Mouse (Mus musculus) neural tube, embryonic 11.5 days (tissue): ENCODE measurements around the gene Mn1. TPM values are rescaled to one million over a fixed set of nuclear protein-coding genes. Genes with fewer than 3 reads are reported as not detected.

Experiments
- ATAC-seq: fragments of 200-750 bp; cut with Nextera tagmentation; 2 replicates; pipeline ENCODE4 v1.8.0; 2017; ENCODE audit warnings: moderate number of reproducible peaks, mild to moderate bottlenecking, moderate TSS enrichment, moderate library complexity; ENCODE audit not compliant: insufficient read depth, low FRiP score, low TSS enrichment
- DNase-seq: peaks from one replicate; pipeline ENCODE4 v3.0.0-alpha.2; 2015; ENCODE audit warnings: low spot score
- H3K27ac ChIP-seq: fragments of 300-500 bp; sonication (generic); 2 replicates; pipeline ENCODE4 v1.5.1; 2014; ENCODE audit warnings: low read depth, mild to moderate bottlenecking, low read length
- H3K27me3 ChIP-seq: fragments of 300-500 bp; sonication (generic); 2 replicates; pipeline ENCODE4 v1.6.1; 2014; ENCODE audit warnings: mild to moderate bottlenecking, low read length, mixed read lengths; ENCODE audit not compliant: control insufficient read depth, insufficient read depth
- H3K36me3 ChIP-seq: fragments of 300-500 bp; sonication (generic); 2 replicates; pipeline ENCODE4 v1.6.1; 2014; ENCODE audit warnings: mild to moderate bottlenecking, low read length, moderate library complexity, mixed read lengths; ENCODE audit not compliant: control insufficient read depth, insufficient read depth
- H3K4me1 ChIP-seq: fragments of 300-500 bp; sonication (generic); 2 replicates; pipeline ENCODE4 v1.6.1; 2014; ENCODE audit warnings: low read length, mixed read lengths; ENCODE audit not compliant: control insufficient read depth, insufficient read depth
- H3K4me2 ChIP-seq: fragments of 300-500 bp; sonication (generic); 2 replicates; pipeline ENCODE4 v1.6.1; 2014; ENCODE audit warnings: low read depth, mild to moderate bottlenecking, moderate library complexity
- H3K4me3 ChIP-seq: fragments of 300-500 bp; sonication (generic); 2 replicates; pipeline ENCODE4 v1.5.1; 2014; ENCODE audit warnings: low read depth, low read length
- H3K9ac ChIP-seq: fragments of 300-500 bp; sonication (generic); 2 replicates; pipeline ENCODE4 v1.6.1; 2014; ENCODE audit warnings: mild to moderate bottlenecking, low read length
- H3K9me3 ChIP-seq: fragments of 300-500 bp; sonication (generic); 2 replicates; pipeline ENCODE4 v1.6.1; 2016; ENCODE audit warnings: low read length; ENCODE audit not compliant: control insufficient read depth
- WGBS: fragments of 180-500 bp; shearing (Covaris S2); extraction: QIAGEN DNeasy Blood & Tissue Kit; methylation state at CpG from one replicate; pipeline ENCODE4 v1.1.7; 2014; 5-methylcytosine and 5-hydroxymethylcytosine counted together
- polyA plus RNA-seq: library from polyadenylated mRNA; unstranded; fragments of >200 nt; fragmentation: Nextera tagmentation; extraction: Ambion mirVana; gene quantifications from 2 replicates; pipeline ENCODE4 v1.2.1, GENCODE M21; 2014

Gene Mn1
- polyA plus RNA-seq, 1 experiment from 2014 or later: 25.6 TPM

DNA sequence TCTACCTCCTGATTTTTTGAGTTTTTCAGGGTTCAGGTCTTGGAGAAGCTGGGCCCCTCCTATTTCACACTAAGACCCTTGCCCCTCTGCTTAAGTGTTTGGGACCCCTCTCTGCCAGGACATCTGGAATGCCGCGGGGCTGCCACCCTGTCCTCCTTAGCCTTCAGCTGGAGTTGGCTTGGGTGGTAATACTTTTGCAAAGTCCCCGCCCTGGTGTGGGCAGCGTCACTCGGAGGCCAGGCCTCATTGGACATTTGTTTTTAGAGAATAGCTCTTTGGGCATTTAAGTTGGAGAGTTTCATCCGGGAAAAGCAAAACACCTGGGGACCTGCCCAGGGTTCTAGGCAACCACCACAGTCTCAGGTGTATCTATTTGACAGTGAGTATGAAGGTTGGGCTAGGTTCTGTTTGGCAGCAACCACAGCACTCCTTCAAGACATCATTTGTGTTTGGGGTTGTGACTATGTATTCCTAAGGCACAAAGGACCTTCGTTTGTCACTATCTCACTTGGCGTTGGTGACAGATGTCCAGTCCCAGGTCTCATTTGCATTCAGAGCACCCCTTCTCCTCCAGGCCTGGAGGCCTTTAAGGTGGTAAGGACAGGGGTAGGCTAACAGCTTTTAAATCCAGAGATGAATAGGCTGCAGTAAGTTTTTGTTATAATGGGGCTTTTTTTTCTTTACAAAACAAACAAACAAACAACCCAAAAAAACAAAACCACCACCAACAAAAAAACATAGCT is 5.1 kb downstream of the Mn1 start:
- Histone ChIP-seq H3K27ac (0 out of 2 replicates have a peak overlapping the region, but pooled peaks have one; percentile 20), H3K4me3 (peak overlapping the region; percentile 95), H3K9me3 (no peaks in the 10 kb centered on the region), H3K4me1 (peaks cover 77% of the 10 kb centered on the region), H3K36me3 (peaks cover 8% of the 10 kb centered on the region), H3K4me2 (peak overlapping the region; percentile 97), H3K27me3 (0 out of 2 replicates have a peak, but pooled peaks cover 3% of the 10 kb centered on the region), H3K9ac (peak overlapping the region; percentile 96; the same call in 1 of the 2 replicates)
- no peak for DNase-seq
- no peak for ATAC-seq
- WGBS: 59% methylated on average over 8 of the region's 8 CpGs

DNA sequence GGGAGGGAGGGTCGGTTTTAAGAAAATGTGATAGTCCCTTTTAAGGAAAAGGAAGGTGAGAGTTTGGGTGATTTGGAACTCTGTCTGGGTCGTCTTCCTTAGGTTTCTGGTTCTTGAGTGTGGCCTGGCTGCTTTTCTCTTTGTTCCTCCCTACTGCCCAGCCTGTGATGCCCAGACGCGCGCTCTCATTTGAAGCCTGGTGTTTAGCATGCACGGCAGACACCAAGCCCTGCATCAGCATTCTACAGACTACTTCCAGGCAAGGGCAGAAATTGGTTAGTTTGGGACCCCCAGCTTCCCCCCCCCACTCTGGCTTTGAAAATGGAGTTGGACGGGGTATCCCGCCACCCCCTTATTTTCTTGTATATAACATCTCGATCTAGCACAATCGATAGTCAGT is 5.8 kb downstream of the Mn1 start:
- peak overlapping the region; percentile 20 for H3K9ac ChIP-seq
- DNase-seq (peak; percentile 52), ATAC-seq (no peak)
- H3K9me3 ChIP-seq: no peaks in the 10 kb centered on the region
- peak overlapping the region; percentile 95 for H3K4me3 ChIP-seq
- peaks cover 8% of the 10 kb centered on the region for H3K36me3 ChIP-seq
- H3K27ac ChIP-seq: no peak overlapping the region
- H3K4me1 ChIP-seq: peaks cover 79% of the 10 kb centered on the region
- peak overlapping the region; percentile 97 for H3K4me2 ChIP-seq
- 0 out of 2 replicates have a peak, but pooled peaks cover 3% of the 10 kb centered on the region for H3K27me3 ChIP-seq
- WGBS: 59% methylated on average over 10 of the region's 10 CpGs

DNA sequence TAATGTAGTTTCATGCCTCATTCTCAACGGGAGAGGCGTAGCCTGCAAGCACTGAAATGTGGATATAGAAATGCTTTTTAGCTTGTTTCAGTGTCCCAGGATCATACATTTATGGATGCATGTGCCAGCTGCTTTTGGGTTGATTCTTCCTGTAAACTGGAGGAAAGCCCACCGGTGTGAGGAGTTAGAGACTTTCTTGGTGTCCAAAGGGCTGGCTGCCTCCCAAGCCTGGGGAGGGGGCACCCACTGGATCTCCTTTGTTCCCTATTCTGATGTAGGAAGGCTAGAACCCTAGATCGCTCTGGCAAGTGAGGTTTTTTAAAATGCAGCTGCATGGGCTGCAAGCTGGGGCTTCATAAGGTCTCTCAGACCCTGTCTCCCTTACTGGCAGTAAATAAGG is 6.5 kb downstream of the Mn1 start:
- peaks cover 73% of the 10 kb centered on the region for H3K4me1 ChIP-seq
- H3K36me3 ChIP-seq: peaks cover 8% of the 10 kb centered on the region
- H3K9ac ChIP-seq: peak overlapping the region; percentile 26; the same call in 1 of the 2 replicates
- ATAC-seq (no peak), DNase-seq (no peak)
- 0 out of 2 replicates have a peak, but pooled peaks cover 3% of the 10 kb centered on the region for H3K27me3 ChIP-seq
- peak overlapping the region; percentile 95 for H3K4me3 ChIP-seq
- no peak overlapping the region for H3K27ac ChIP-seq
- no peaks in the 10 kb centered on the region for H3K9me3 ChIP-seq
- peak overlapping the region; percentile 97 for H3K4me2 ChIP-seq
- WGBS: 81% methylated on average over 4 of the region's 4 CpGs

DNA sequence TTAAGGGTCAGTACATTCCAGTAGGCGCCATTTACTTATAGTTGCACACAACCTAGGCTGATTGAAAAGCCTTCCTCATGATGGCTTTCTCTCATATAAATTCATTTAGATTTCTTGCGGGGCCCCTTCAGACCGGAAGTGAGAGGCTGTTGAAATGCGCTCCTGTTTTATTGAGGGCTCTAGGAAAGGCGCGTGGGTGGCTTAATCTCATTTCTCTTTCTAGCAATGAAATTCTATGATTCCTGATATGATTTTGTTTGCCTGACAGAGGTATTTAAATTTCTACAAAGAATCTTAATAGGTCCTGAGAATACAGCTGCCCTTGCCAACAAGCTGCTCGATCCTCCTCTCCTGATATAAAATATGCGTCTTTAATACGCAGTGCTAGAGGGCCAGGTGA is 8.7 kb downstream of the Mn1 start:
- Histone ChIP-seq H3K4me3 (no peak overlapping the region), H3K27me3 (no peaks in the 10 kb centered on the region), H3K4me2 (peak overlapping the region; percentile 97), H3K36me3 (peaks cover 5% of the 10 kb centered on the region), H3K4me1 (peaks cover 64% of the 10 kb centered on the region), H3K27ac (no peak overlapping the region), H3K9me3 (no peaks in the 10 kb centered on the region), H3K9ac (no peak overlapping the region)
- DNase-seq (no peak), ATAC-seq (no peak)
- WGBS: 89% methylated on average over 9 of the region's 9 CpGs

DNA sequence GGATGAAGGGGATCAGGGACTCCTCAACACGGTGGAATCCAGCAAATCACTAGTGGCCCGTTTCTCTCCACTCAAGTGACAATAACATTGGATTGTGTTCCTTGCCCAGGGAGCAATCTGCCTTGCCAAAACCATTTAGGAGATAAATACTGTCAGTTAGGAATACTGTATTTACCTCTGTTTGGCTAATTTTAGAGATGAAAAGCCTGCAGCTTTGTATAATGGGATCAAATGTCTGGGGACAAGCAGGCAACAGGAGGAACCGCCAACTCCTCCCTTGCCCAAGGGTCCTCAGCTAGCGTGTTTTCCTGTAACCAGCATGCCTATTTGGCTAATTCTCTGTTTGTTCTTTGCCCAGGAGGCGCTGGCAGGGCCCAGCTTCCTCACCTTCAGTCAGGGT is 9.1 kb downstream of the Mn1 start:
- H3K27me3 ChIP-seq: no peaks in the 10 kb centered on the region
- no peak overlapping the region for H3K9ac ChIP-seq
- H3K4me1 ChIP-seq: peaks cover 64% of the 10 kb centered on the region
- H3K9me3 ChIP-seq: no peaks in the 10 kb centered on the region
- 72% methylated on average over 5 of the region's 5 CpGs for WGBS
- ATAC-seq: no peak
- no peak overlapping the region for H3K27ac ChIP-seq
- H3K36me3 ChIP-seq: peaks cover 3% of the 10 kb centered on the region
- no peak overlapping the region; the same call in 1 of the 2 replicates for H3K4me2 ChIP-seq
- no peak overlapping the region for H3K4me3 ChIP-seq
- DNase-seq: no peak

DNA sequence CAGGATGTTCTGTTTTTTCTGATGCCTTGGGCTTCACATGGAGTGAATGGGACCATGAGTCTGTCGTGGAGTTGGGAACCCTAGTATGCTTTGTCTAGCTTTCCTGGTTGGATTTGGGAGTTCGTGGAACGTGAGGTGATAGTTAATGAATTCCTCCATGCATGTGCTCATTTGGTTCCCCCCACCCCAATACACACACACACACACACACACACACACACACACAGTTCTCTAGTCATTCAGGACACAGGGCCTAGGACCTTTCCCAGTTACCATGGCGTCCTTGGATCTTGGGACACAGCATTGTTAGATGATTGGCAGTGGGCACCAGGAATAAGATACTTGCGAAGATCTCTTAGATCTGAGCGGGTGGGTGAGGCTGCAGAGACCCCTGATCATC is 11.7 kb downstream of the Mn1 start:
- DNase-seq (no peak), ATAC-seq (no peak)
- H3K9me3 ChIP-seq: no peaks in the 10 kb centered on the region
- H3K4me2 ChIP-seq: no peak overlapping the region
- H3K27ac ChIP-seq: no peak overlapping the region
- H3K4me3 ChIP-seq: no peak overlapping the region
- H3K9ac ChIP-seq: no peak overlapping the region
- H3K4me1 ChIP-seq: peaks cover 56% of the 10 kb centered on the region
- H3K27me3 ChIP-seq: no peaks in the 10 kb centered on the region
- no peaks in the 10 kb centered on the region; the same call in 1 of the 2 replicates for H3K36me3 ChIP-seq
- 80% methylated on average over 6 of the region's 6 CpGs for WGBS

DNA sequence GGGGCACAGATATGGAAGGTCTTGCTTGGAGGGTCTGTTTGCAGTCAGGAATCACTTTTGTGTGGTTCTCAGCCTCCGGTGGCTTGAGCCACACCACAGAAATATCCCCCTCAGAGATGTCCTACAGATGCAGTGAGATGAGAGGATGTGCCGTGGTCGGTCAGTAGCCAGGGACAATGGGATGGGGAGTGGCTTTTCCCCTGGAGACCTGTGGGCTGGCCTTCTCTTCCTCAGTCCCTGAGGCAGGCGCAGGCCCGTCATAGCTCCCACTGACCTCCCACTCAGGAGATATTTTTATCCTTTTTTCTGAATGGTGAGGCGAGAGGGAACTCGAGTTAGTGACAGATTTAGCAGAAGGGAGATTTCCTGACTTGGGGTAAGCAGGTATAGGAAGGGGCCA is 12.6 kb downstream of the Mn1 start:
- no peak overlapping the region for H3K4me3 ChIP-seq
- no peaks in the 10 kb centered on the region for H3K27me3 ChIP-seq
- H3K4me1 ChIP-seq: peaks cover 56% of the 10 kb centered on the region
- no peak overlapping the region for H3K27ac ChIP-seq
- 53% methylated on average over 7 of the region's 7 CpGs for WGBS
- H3K9me3 ChIP-seq: no peaks in the 10 kb centered on the region
- no peak overlapping the region for H3K9ac ChIP-seq
- H3K4me2 ChIP-seq: no peak overlapping the region
- H3K36me3 ChIP-seq: no peaks in the 10 kb centered on the region; the same call in 1 of the 2 replicates
- ATAC-seq: no peak
- no peak for DNase-seq

DNA sequence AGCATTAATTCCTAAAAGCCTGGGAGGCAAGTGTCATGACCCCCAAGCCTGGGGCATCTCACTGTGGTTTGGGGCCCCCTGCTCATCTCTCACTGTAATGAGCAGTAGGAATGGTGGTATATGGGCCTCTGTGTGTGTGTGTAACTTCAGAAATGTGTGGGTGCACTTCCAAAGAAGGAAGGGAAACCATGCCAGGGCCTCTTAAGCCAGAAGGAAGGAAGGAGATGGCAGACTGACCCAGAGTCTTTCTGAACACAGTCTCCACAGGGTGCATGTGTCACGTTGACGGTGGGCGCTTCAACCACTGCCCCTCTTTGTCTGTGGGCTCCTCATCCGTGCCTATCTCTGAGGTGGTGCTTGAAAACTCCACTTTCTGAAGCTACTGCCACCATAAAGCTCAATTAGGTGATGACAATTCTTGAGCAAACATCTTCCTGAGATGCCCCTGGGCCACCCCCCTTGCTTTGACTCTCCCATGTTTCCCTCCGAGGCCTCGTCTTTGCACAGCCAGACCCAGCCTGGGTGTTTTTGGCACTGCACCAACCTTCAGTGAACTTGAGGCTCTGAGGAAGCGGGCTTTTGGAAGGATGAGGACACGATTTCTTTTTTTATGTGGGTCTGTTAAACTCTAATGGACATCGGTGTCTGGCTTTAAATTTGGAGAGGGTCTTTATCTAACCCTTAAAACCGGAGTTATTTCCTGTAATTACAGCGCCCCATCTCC is 14.0 kb downstream of the Mn1 start:
- no peak overlapping the region for H3K27ac ChIP-seq
- no peak overlapping the region for H3K9ac ChIP-seq
- ATAC-seq (no peak), DNase-seq (no peak)
- H3K4me3 ChIP-seq: no peak overlapping the region
- H3K4me1 ChIP-seq: peaks cover 51% of the 10 kb centered on the region
- WGBS: 72% methylated on average over 11 of the region's 11 CpGs
- H3K27me3 ChIP-seq: no peaks in the 10 kb centered on the region
- H3K36me3 ChIP-seq: no peaks in the 10 kb centered on the region; the same call in 1 of the 2 replicates
- H3K4me2 ChIP-seq: no peak overlapping the region
- no peaks in the 10 kb centered on the region for H3K9me3 ChIP-seq
